Mouse (Mus musculus): Measurements from ENCODE around the gene Zfp296. TPM values are rescaled to one million over a fixed set of nuclear protein-coding genes. Genes with fewer than 3 reads are reported as not detected.
A peak's percentile ranks its signal among the peaks of the same experiment; 100 is the strongest.

The Zfp296 gene
- polyA plus RNA-seq, 1 experiment from 2014 or later = 0.22 TPM

- Histone ChIP-seq H3K4me1 (replicated peaks; ENCODE audit: control insufficient read depth, insufficient read depth, low read length) (peaks cover 10% of the 10 kb centered on the region), H3K4me2 (replicated peaks; ENCODE audit: low read depth, low read length) (peak overlapping the region; percentile 96), H3K27me3 (ENCODE audit: control insufficient read depth, insufficient read depth, low read length) (no peaks in the 10 kb centered on the region), H3K9me3 (ENCODE audit: control insufficient read depth, low read length) (no peaks in the 10 kb centered on the region), H3K27ac (ENCODE audit: low read depth, low read length) (no peak overlapping the region), H3K36me3 (ENCODE audit: control insufficient read depth, insufficient read depth, low read length) (peaks cover 8% of the 10 kb centered on the region), H3K9ac (ENCODE audit: low read depth, low read length) (peak overlapping the region; percentile 81), H3K4me3 (ENCODE audit: low read depth, low read length) (peak overlapping the region; percentile 85)
- DNase-seq (ENCODE audit: low spot score) (peak; percentile 28), ATAC-seq (ENCODE audit: low FRiP score) (no peak)
- 30% methylated on average over 11 of the region's 11 CpGs for WGBS
Observed at GRCm38 (mm10) chr7:19560491-19561260, 16.4 kb upstream of the Zfp296 start.

- H3K27me3 ChIP-seq (ENCODE audit: control insufficient read depth, insufficient read depth, low read length) = no peaks in the 10 kb centered on the region
- peak overlapping the region; percentile 96 for H3K4me2 ChIP-seq (replicated peaks; ENCODE audit: low read depth, low read length)
- no peak for ATAC-seq (ENCODE audit: low FRiP score)
- peak overlapping the region; percentile 85 for H3K4me3 ChIP-seq (ENCODE audit: low read depth, low read length)
- H3K9me3 ChIP-seq (ENCODE audit: control insufficient read depth, low read length) = no peaks in the 10 kb centered on the region
- peak overlapping the region; percentile 76; the same call in 1 of the 2 replicates for H3K27ac ChIP-seq (ENCODE audit: low read depth, low read length)
- H3K4me1 ChIP-seq (replicated peaks; ENCODE audit: control insufficient read depth, insufficient read depth, low read length) = peaks cover 10% of the 10 kb centered on the region
- H3K36me3 ChIP-seq (ENCODE audit: control insufficient read depth, insufficient read depth, low read length) = peaks cover 8% of the 10 kb centered on the region
- no peak for DNase-seq (ENCODE audit: low spot score)
- under 1% methylated on average over 11 of the region's 11 CpGs for WGBS
- peak overlapping the region; percentile 81 for H3K9ac ChIP-seq (ENCODE audit: low read depth, low read length)
Observed at GRCm38 (mm10) chr7:19561431-19561764, 15.7 kb upstream of the Zfp296 start.

- peak overlapping the region; percentile 81 for H3K9ac ChIP-seq (ENCODE audit: low read depth, low read length)
- peak; percentile 93 for ATAC-seq (ENCODE audit: low FRiP score)
- peak overlapping the region; percentile 76 for H3K27ac ChIP-seq (ENCODE audit: low read depth, low read length)
- peaks cover 8% of the 10 kb centered on the region for H3K36me3 ChIP-seq (ENCODE audit: control insufficient read depth, insufficient read depth, low read length)
- peak overlapping the region; percentile 85 for H3K4me3 ChIP-seq (ENCODE audit: low read depth, low read length)
- H3K4me1 ChIP-seq (replicated peaks; ENCODE audit: control insufficient read depth, insufficient read depth, low read length) = peaks cover 10% of the 10 kb centered on the region
- DNase-seq (ENCODE audit: low spot score) = peak; percentile 98
- H3K9me3 ChIP-seq (ENCODE audit: control insufficient read depth, low read length) = no peaks in the 10 kb centered on the region
- H3K4me2 ChIP-seq (replicated peaks; ENCODE audit: low read depth, low read length) = peak overlapping the region; percentile 96
- under 1% methylated on average over 102 of the region's 102 CpGs for WGBS
- H3K27me3 ChIP-seq (ENCODE audit: control insufficient read depth, insufficient read depth, low read length) = no peaks in the 10 kb centered on the region
Observed at GRCm38 (mm10) chr7:19561765-19562642, 15.1 kb upstream of the Zfp296 start.

GRCm38 (mm10) chr7:19562643-19563410, 14.3 kb upstream of the Zfp296 start, which contains the start of gene Ppp1r37:
Ppp1r37 (minus strand) TSS chr7:19563076.
- H3K4me2 ChIP-seq (replicated peaks; ENCODE audit: low read depth, low read length) = peak within 1 kb of the TSS; percentile 96
- H3K9me3 ChIP-seq (ENCODE audit: control insufficient read depth, low read length) = no peaks in the 10 kb centered on the region
- peaks cover 8% of the 10 kb centered on the region for H3K36me3 ChIP-seq (ENCODE audit: control insufficient read depth, insufficient read depth, low read length)
- no peaks in the 10 kb centered on the region for H3K27me3 ChIP-seq (ENCODE audit: control insufficient read depth, insufficient read depth, low read length)
- ATAC-seq (ENCODE audit: low FRiP score) (peak; percentile 48; the same call in 1 of the 2 replicates), DNase-seq (ENCODE audit: low spot score) (peak; percentile 54)
- H3K27ac ChIP-seq (ENCODE audit: low read depth, low read length) = peak within 1 kb of the TSS; percentile 76
- peak within 1 kb of the TSS; percentile 85 for H3K4me3 ChIP-seq (ENCODE audit: low read depth, low read length)
- peaks cover 10% of the 10 kb centered on the region for H3K4me1 ChIP-seq (replicated peaks; ENCODE audit: control insufficient read depth, insufficient read depth, low read length)
- WGBS = 5% methylated on average over 19 of the region's 19 CpGs
- peak within 1 kb of the TSS; percentile 81 for H3K9ac ChIP-seq (ENCODE audit: low read depth, low read length)

- H3K4me1 ChIP-seq (replicated peaks; ENCODE audit: control insufficient read depth, insufficient read depth, low read length) = peaks cover 10% of the 10 kb centered on the region
- no peaks in the 10 kb centered on the region for H3K9me3 ChIP-seq (ENCODE audit: control insufficient read depth, low read length)
- ATAC-seq (ENCODE audit: low FRiP score) (no peak), DNase-seq (ENCODE audit: low spot score) (no peak)
- WGBS = 90% methylated on average over 3 of the region's 3 CpGs
- no peak overlapping the region for H3K4me2 ChIP-seq (replicated peaks; ENCODE audit: low read depth, low read length)
- no peak overlapping the region for H3K9ac ChIP-seq (ENCODE audit: low read depth, low read length)
- no peak overlapping the region for H3K4me3 ChIP-seq (ENCODE audit: low read depth, low read length)
- peaks cover 12% of the 10 kb centered on the region for H3K36me3 ChIP-seq (ENCODE audit: control insufficient read depth, insufficient read depth, low read length)
- H3K27me3 ChIP-seq (ENCODE audit: control insufficient read depth, insufficient read depth, low read length) = no peaks in the 10 kb centered on the region
- no peak overlapping the region for H3K27ac ChIP-seq (ENCODE audit: low read depth, low read length)
Observed at GRCm38 (mm10) chr7:19563884-19564283, 13.2 kb upstream of the Zfp296 start.

GRCm38 (mm10) chr7:19564455-19564854, 12.6 kb upstream of the Zfp296 start:
- no peak overlapping the region for H3K4me3 ChIP-seq (ENCODE audit: low read depth, low read length)
- H3K4me1 ChIP-seq (replicated peaks; ENCODE audit: control insufficient read depth, insufficient read depth, low read length) = peaks cover 10% of the 10 kb centered on the region
- no peak for ATAC-seq (ENCODE audit: low FRiP score)
- no peaks in the 10 kb centered on the region for H3K27me3 ChIP-seq (ENCODE audit: control insufficient read depth, insufficient read depth, low read length)
- WGBS = 85% methylated on average over 4 of the region's 4 CpGs
- no peak for DNase-seq (ENCODE audit: low spot score)
- H3K4me2 ChIP-seq (replicated peaks; ENCODE audit: low read depth, low read length) = no peak overlapping the region
- H3K9me3 ChIP-seq (ENCODE audit: control insufficient read depth, low read length) = no peaks in the 10 kb centered on the region
- peaks cover 13% of the 10 kb centered on the region for H3K36me3 ChIP-seq (ENCODE audit: control insufficient read depth, insufficient read depth, low read length)
- H3K9ac ChIP-seq (ENCODE audit: low read depth, low read length) = no peak overlapping the region
- H3K27ac ChIP-seq (ENCODE audit: low read depth, low read length) = no peak overlapping the region

- Histone ChIP-seq H3K4me2 (replicated peaks; ENCODE audit: low read depth, low read length) (no peak overlapping the region), H3K27me3 (ENCODE audit: control insufficient read depth, insufficient read depth, low read length) (no peaks in the 10 kb centered on the region), H3K4me3 (ENCODE audit: low read depth, low read length) (no peak overlapping the region), H3K4me1 (replicated peaks; ENCODE audit: control insufficient read depth, insufficient read depth, low read length) (peaks cover 3% of the 10 kb centered on the region; the same call in 1 of the 2 replicates), H3K9me3 (ENCODE audit: control insufficient read depth, low read length) (no peaks in the 10 kb centered on the region), H3K36me3 (ENCODE audit: control insufficient read depth, insufficient read depth, low read length) (peaks cover 13% of the 10 kb centered on the region), H3K27ac (ENCODE audit: low read depth, low read length) (no peak overlapping the region), H3K9ac (ENCODE audit: low read depth, low read length) (no peak overlapping the region)
- 98% methylated on average over 2 of the region's 2 CpGs for WGBS
- no peak for DNase-seq (ENCODE audit: low spot score)
- no peak for ATAC-seq (ENCODE audit: low FRiP score)
Observed at GRCm38 (mm10) chr7:19565803-19566202, 11.3 kb upstream of the Zfp296 start.

- 94% methylated on average over 8 of the region's 8 CpGs for WGBS
- Histone ChIP-seq H3K4me3 (ENCODE audit: low read depth, low read length) (no peak overlapping the region), H3K9ac (ENCODE audit: low read depth, low read length) (no peak overlapping the region), H3K36me3 (ENCODE audit: control insufficient read depth, insufficient read depth, low read length) (peaks cover 13% of the 10 kb centered on the region), H3K27me3 (ENCODE audit: control insufficient read depth, insufficient read depth, low read length) (no peaks in the 10 kb centered on the region), H3K9me3 (ENCODE audit: control insufficient read depth, low read length) (no peaks in the 10 kb centered on the region), H3K27ac (ENCODE audit: low read depth, low read length) (no peak overlapping the region), H3K4me2 (replicated peaks; ENCODE audit: low read depth, low read length) (no peak overlapping the region), H3K4me1 (replicated peaks; ENCODE audit: control insufficient read depth, insufficient read depth, low read length) (peaks cover 6% of the 10 kb centered on the region; the same call in 1 of the 2 replicates)
- ATAC-seq (ENCODE audit: low FRiP score) = no peak
- no peak for DNase-seq (ENCODE audit: low spot score)
Observed at GRCm38 (mm10) chr7:19567426-19567825, 9.7 kb upstream of the Zfp296 start.

Data from hindbrain, embryonic 11.5 days (tissue).